Mouse (Mus musculus) erythroid progenitor cell, adult 5-6 weeks (primary cell): ENCODE results near the gene Rbm46. TPM values are rescaled to one million over a fixed set of nuclear protein-coding genes. Genes with fewer than 3 reads are reported as not detected.

Source experiments
- ATAC-seq: replicated peaks from 2 replicates; pipeline ENCODE4 v1.8.0; 2016; ENCODE audit warnings: moderate number of reproducible peaks, mild to moderate bottlenecking, moderate TSS enrichment, inconsistent platforms; ENCODE audit not compliant: poor library complexity, low FRiP score, severe bottlenecking
- total RNA-seq, 2 experiments: library from RNA; stranded (forward) in 1 of 2; stranded (reverse) in 1 of 2; fragments of 150-400 nt in 1 of 2; fragments of 186-747, 209-891 nt in 1 of 2; gene quantifications; 2 replicates each; pipeline versions ENCODE4 v1.2.3 to v1.2.4; 2015 to 2017; ENCODE audit warnings: low replicate concordance in 2 of 2

Gene Rbm46
- total RNA-seq, 2 experiments from 2014 or later: not detected

GRCm38 (mm10) chr3:82793656-82794055, 82.6 kb downstream of the Rbm46 start:
- ATAC-seq: no peak

GRCm38 (mm10) chr3:82791663-82792062, 84.6 kb downstream of the Rbm46 start:
- no peak for ATAC-seq

Other genes starting within 250 kb of the Rbm46 start
- gene Lrat, start 27.5 kb upstream of the Rbm46 start, total RNA-seq (2015; ENCODE audit: low replicate concordance): not detected in 2 replicates
- gene Lrat, start 27.5 kb upstream of the Rbm46 start, total RNA-seq (2017; ENCODE audit: low replicate concordance): not detected in 2 replicates
- gene Fgg, start 131.2 kb upstream of the Rbm46 start, total RNA-seq (2015; ENCODE audit: low replicate concordance): not detected in 2 replicates
- gene Fgg, start 131.2 kb upstream of the Rbm46 start, total RNA-seq (2017; ENCODE audit: low replicate concordance): not detected in 2 replicates
- gene Fga, start 149.6 kb upstream of the Rbm46 start, total RNA-seq (2015; ENCODE audit: low replicate concordance): not detected in 2 replicates
- gene Fga, start 149.6 kb upstream of the Rbm46 start, total RNA-seq (2017; ENCODE audit: low replicate concordance): not detected in 2 replicates
- gene Fgb, start 173.4 kb upstream of the Rbm46 start, total RNA-seq (2015; ENCODE audit: low replicate concordance): not detected in 2 replicates
- not detected in 2 replicates for gene Fgb, start 173.4 kb upstream of the Rbm46 start, total RNA-seq (2017; ENCODE audit: low replicate concordance)
- gene Plrg1, start 179.0 kb upstream of the Rbm46 start, total RNA-seq (2015; ENCODE audit: low replicate concordance): 8.8 and 39.3 TPM in 2 replicates
- gene Plrg1, start 179.0 kb upstream of the Rbm46 start, total RNA-seq (2017; ENCODE audit: low replicate concordance): 25.6 and 28.5 TPM in 2 replicates